Mouse (Mus musculus) intestine, postnatal 0 days (tissue): Measurements from ENCODE around the gene Morn2. TPM values are rescaled to one million over a fixed set of nuclear protein-coding genes. Genes with fewer than 3 reads are reported as not detected.
"Not testable (repeated sequence)": the region's sequence is repeated elsewhere in the genome, so short reads cannot be mapped to it uniquely, and the experiment has no call there.

ENCODE experiments used
- ATAC-seq: fragments of 200-750 bp; cut with Nextera tagmentation; 2 replicates; pipeline ENCODE4 v1.8.0; 2017; ENCODE audit warnings: mild to moderate bottlenecking, moderate TSS enrichment, moderate library complexity
- H3K27ac ChIP-seq: fragments of 300-500 bp; sonication (generic); 2 replicates; pipeline ENCODE4 v1.5.1; 2014; ENCODE audit warnings: mild to moderate bottlenecking, low read depth, low read length, moderate library complexity
- H3K27me3 ChIP-seq: fragments of 300-500 bp; sonication (generic); replicated peaks from 2 replicates; pipeline ENCODE4 v1.6.1; 2014; ENCODE audit warnings: low read length, mixed read lengths; ENCODE audit not compliant: control insufficient read depth, insufficient read depth
- H3K36me3 ChIP-seq: fragments of 300-500 bp; sonication (generic); 2 replicates; pipeline ENCODE4 v1.6.1; 2014; ENCODE audit warnings: mild to moderate bottlenecking, moderate library complexity; ENCODE audit not compliant: control insufficient read depth, insufficient read depth
- H3K4me1 ChIP-seq: fragments of 300-500 bp; sonication (generic); replicated peaks from 2 replicates; pipeline ENCODE4 v1.6.1; 2014; ENCODE audit warnings: antibody characterized with exemption, low read length, mixed read lengths; ENCODE audit not compliant: control insufficient read depth, insufficient read depth
- H3K4me2 ChIP-seq: fragments of 300-500 bp; sonication (generic); replicated peaks from 2 replicates; pipeline ENCODE4 v1.6.1; 2014; ENCODE audit warnings: low read depth, mild to moderate bottlenecking, moderate library complexity
- H3K4me3 ChIP-seq: fragments of 300-500 bp; sonication (generic); 2 replicates; pipeline ENCODE4 v1.5.1; 2014; ENCODE audit warnings: low read depth, low read length
- H3K9ac ChIP-seq: fragments of 300-500 bp; sonication (generic); 2 replicates; pipeline ENCODE4 v1.6.1; 2014; ENCODE audit warnings: mild to moderate bottlenecking, low read depth, low read length
- H3K9me3 ChIP-seq: fragments of 300-500 bp; sonication (generic); 2 replicates; pipeline ENCODE4 v1.6.1; 2016; ENCODE audit warnings: mixed run types; ENCODE audit not compliant: control insufficient read depth
- CTCF ChIP-seq: sonication (generic); IDR thresholded peaks from 2 replicates; pipeline ENCODE4 v1.5.1; 2016; ENCODE audit warnings: low read depth, mild to moderate bottlenecking, control low read depth, antibody characterized with exemption, moderate library complexity
- WGBS: fragments of 180-500 bp; shearing (Covaris S2); extraction: QIAGEN DNeasy Blood & Tissue Kit; methylation state at CpG from one replicate; pipeline ENCODE4 v1.1.7; 2014; 5-methylcytosine and 5-hydroxymethylcytosine counted together
- polyA plus RNA-seq: library from polyadenylated mRNA; unstranded; fragments of >200 nt; fragmentation: Nextera tagmentation; extraction: Ambion mirVana; gene quantifications from 2 replicates; pipeline ENCODE4 v1.2.1, GENCODE M21; 2015

Morn2 gene
- polyA plus RNA-seq, 1 experiment from 2014 or later: 9.0 TPM

GRCm38 (mm10) chr17:80267065-80267464 lies 22.9 kb upstream of the Morn2 start:
- ATAC-seq: no peak
- WGBS: 92% methylated on average over 4 of the region's 4 CpGs
- no peaks in the 10 kb centered on the region for H3K4me1 ChIP-seq
- H3K27me3 ChIP-seq: no peaks in the 10 kb centered on the region
- H3K4me3 ChIP-seq: no peak overlapping the region
- TF ChIP-seq CTCF: no peak
- H3K9ac ChIP-seq: no peak overlapping the region
- H3K36me3 ChIP-seq: peaks cover 69% of the 10 kb centered on the region
- H3K9me3 ChIP-seq: no peaks in the 10 kb centered on the region
- no peak overlapping the region for H3K4me2 ChIP-seq
- no peak overlapping the region for H3K27ac ChIP-seq

- TF ChIP-seq CTCF: no peak
- Histone ChIP-seq H3K9ac (no peak overlapping the region), H3K27me3 (no peaks in the 10 kb centered on the region), H3K4me1 (no peaks in the 10 kb centered on the region), H3K36me3 (peaks cover 72% of the 10 kb centered on the region), H3K9me3 (no peaks in the 10 kb centered on the region), H3K4me3 (no peak overlapping the region), H3K27ac (no peak overlapping the region), H3K4me2 (no peak overlapping the region)
- 96% methylated on average over 3 of the region's 3 CpGs for WGBS
- ATAC-seq: no peak
Measured at GRCm38 (mm10) chr17:80268151-80268550, 21.9 kb upstream of the Morn2 start.

GRCm38 (mm10) chr17:80270622-80271021 lies 19.4 kb upstream of the Morn2 start:
- not testable (repeated sequence) for H3K27me3 ChIP-seq, H3K4me3 ChIP-seq, H3K27ac ChIP-seq, H3K4me2 ChIP-seq, ATAC-seq, H3K9ac ChIP-seq, H3K9me3 ChIP-seq, H3K4me1 ChIP-seq
- peaks cover 63% of the 10 kb centered on the region for H3K36me3 ChIP-seq
- WGBS: 91% methylated on average over 7 of the region's 7 CpGs

GRCm38 (mm10) chr17:80278255-80278654 lies 11.7 kb upstream of the Morn2 start:
- Histone ChIP-seq H3K27ac (no peak overlapping the region), H3K9ac (no peak overlapping the region), H3K9me3 (no peaks in the 10 kb centered on the region), H3K27me3 (no peaks in the 10 kb centered on the region), H3K36me3 (peaks cover 43% of the 10 kb centered on the region), H3K4me3 (no peak overlapping the region), H3K4me1 (no peaks in the 10 kb centered on the region), H3K4me2 (no peak overlapping the region)
- WGBS: 71% methylated on average over 4 of the region's 4 CpGs
- no peak for TF ChIP-seq CTCF
- ATAC-seq: no peak

- Histone ChIP-seq H3K27me3 (no peaks in the 10 kb centered on the region), H3K9me3 (no peaks in the 10 kb centered on the region), H3K4me3 (no peak overlapping the region), H3K4me1 (no peaks in the 10 kb centered on the region), H3K36me3 (peaks cover 38% of the 10 kb centered on the region), H3K9ac (no peak overlapping the region), H3K4me2 (no peak overlapping the region), H3K27ac (no peak overlapping the region)
- 74% methylated on average over 8 of the region's 8 CpGs for WGBS
- ATAC-seq: no peak
- no peak for TF ChIP-seq CTCF
Measured at GRCm38 (mm10) chr17:80279340-80280070, 10.5 kb upstream of the Morn2 start.

GRCm38 (mm10) chr17:80284446-80284845 lies 5.6 kb upstream of the Morn2 start:
- Histone ChIP-seq H3K9me3 (no peaks in the 10 kb centered on the region), H3K4me3 (no peak overlapping the region), H3K36me3 (peaks cover 10% of the 10 kb centered on the region), H3K27ac (no peak overlapping the region), H3K4me2 (no peak overlapping the region), H3K9ac (no peak overlapping the region), H3K4me1 (no peaks in the 10 kb centered on the region), H3K27me3 (no peaks in the 10 kb centered on the region)
- no peak for TF ChIP-seq CTCF
- WGBS: 68% methylated on average over 4 of the region's 4 CpGs
- no peak for ATAC-seq
